Mouse (Mus musculus): ENCODE results near the gene Lpp.

Gene Lpp

DNA sequence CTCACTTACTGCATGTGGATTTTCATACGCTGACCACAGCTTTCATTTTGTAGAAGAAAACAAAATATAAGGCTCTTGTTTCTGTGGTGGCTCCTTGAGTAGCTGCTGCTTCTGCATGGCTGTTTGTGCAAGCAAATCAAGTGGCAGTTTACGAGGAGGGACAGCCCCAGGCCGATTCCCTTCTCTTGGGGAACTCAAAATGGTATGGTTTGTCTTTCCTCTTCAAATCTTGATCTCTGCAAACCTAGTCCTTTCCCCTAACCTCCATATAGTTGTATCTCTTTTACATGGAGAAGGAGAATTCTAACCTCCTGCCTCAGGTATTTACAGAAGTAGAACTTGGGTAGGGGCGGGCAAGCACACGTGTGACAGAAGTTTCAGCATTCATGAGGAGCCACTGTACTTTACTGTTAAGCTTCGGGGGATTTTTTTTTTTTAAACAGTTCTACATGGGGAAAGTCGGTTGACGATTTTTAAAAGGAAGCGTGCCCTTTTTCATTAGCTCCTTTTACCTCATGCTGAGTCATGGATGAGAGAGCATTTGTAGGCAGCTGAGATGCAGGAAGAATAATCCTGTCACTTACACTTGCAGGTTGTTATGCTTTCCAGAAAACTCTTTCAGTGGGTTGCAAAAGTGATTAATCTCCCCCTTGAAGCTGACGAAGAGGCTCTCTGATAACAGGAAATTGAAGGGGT is 344.2 kb downstream of the Lpp start:
- DNase-seq: no peak

DNA sequence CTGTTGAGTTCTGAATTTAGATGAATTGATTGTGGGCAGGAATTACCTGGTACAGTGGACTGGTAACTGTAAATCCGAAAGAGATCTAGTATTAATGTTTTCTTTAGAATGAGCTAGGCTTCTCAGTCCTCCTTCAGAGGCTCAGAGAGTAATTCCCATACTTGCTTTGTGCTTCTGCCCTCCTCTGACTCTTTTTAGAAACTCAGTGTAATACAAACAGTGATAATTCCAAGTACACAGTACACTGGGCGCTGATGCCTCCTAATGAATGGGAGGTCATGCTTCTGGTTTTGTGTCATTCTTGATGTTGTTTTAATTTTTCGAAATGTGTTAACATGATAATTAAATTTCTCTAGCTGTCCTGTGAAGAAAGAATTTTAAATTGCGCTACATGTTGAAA is 347.4 kb downstream of the Lpp start:
- no peak for DNase-seq

GRCm38 (mm10) chr16:24749816-24750215 is 356.5 kb downstream of the Lpp start:
- no peak for DNase-seq

DNA sequence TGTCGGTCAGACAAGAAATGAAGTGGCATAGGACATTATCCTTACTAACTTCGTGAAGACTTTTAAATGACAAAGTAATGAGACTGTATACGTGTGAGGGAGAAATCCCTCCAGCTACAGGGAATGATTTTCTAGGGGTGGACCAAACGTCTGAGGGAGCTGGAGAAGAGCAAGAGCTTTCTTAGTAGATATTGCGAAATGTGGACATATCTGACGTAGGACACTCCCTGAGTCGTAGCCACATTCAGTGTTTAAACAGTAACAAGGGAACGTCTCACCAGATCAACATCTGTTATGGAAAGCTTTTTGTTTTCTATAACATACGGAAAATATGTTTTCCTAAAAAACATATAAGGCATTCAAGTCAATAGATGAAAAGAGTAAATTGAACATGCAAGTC is 362.8 kb downstream of the Lpp start:
- DNase-seq: no peak

DNA sequence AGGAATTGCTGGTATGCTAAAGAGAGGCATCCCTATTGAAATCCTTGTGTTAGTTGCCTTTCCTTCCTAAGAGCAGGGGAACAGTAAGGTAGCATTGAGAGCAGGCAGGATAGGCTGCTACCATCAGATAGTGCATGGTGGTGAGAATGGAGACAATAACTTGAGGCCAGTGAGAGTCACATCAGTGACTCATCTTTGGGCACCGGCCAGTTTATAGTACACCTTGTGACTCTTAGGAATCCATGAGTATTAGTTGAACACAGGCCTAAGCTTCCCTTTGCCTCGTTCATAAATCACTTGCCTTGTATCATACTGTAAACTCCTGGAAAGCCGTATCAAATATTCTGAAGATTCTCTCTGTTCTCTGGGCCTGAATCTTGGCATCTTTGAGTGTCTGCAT is 372.7 kb downstream of the Lpp start:
- DNase-seq: no peak

- DNase-seq: no peak
Measured at GRCm38 (mm10) chr16:24766596-24766995, 373.3 kb downstream of the Lpp start.

DNA sequence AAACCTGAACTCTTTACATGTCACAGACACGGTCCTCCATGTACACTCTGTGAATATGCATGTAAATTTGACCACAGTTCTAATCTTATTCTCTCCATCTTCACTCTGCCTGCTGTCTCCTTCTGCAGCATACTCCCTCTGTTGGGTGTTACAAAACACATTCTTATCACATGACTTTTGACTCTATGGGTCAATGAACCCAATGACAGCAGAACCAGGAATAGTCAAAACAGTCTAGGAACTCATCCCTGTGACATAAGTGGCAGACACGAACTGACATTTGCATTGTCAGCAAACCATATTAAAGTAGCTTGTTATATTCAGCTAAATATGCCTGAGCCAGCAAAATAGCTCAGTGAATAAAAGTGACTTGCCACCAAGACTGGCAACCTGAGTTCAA is 383.7 kb downstream of the Lpp start:
- DNase-seq: no peak

GRCm38 (mm10) chr16:24778432-24779274 is 385.3 kb downstream of the Lpp start:
- peak; percentile 26 to 32 for DNase-seq

- no peak for DNase-seq
Measured at GRCm38 (mm10) chr16:24780545-24780944, 387.2 kb downstream of the Lpp start.

DNA sequence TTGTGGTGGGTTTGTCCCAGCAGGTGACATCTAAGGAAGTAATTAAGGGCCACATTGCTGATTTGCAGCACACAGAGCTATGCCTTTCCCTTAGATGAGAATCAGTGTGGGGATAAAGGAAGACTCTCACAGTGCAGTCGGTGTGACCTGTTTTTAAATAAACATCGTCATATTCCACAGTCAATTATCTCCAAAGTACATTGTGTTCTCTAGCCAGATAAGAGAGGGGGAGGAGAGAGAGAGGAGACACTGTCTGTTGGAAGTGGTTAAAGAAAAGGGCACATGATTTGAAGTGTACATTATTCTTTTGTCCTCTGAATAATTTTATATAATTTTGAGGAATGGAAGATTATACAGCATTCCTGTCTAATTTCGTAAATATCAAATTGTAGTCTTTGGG is 388.6 kb downstream of the Lpp start:
- no peak for DNase-seq

DNA sequence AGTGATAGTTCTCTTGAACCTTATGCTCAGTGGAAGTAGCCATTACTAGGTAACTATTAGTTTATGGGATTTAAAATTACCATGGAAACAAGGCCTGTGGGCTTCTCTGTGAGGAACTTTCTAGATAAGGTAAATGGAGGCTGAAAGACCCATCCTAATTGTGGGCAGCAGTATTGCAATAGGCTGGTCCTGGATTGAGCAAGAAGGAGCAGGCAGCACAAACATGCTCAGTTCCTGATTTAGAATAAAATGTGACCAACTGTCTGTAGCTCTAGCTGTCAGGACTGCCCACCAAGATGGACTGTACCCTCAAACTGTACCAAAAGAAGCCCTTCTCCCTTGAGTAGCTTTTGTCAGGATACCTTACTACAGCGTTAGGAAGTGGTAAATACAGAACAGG is 392.3 kb downstream of the Lpp start:
- DNase-seq: no peak

GRCm38 (mm10) chr16:24788973-24789372 is 395.7 kb downstream of the Lpp start:
- no peak for DNase-seq

DNA sequence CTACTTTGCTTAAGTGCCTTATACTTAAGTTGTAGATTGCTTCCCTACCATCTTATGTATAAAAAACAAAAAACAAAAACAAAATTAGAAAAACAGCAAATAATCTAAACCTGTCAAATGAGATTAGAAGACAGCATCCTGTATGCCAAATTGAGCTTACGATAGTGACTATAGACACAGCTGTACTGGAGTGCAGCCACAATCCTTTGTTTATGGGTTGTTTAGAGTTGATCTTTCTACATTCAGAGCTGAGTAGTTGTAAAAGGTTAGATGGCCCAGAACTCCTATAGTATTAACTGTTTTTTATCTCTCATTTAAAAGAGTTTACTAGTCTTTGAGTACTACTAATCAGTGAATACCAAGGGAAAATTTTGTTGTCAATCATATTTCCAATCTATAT is 398.1 kb downstream of the Lpp start:
- no peak for DNase-seq

- DNase-seq: no peak
Measured at GRCm38 (mm10) chr16:24791984-24792383, 398.7 kb downstream of the Lpp start.

DNA sequence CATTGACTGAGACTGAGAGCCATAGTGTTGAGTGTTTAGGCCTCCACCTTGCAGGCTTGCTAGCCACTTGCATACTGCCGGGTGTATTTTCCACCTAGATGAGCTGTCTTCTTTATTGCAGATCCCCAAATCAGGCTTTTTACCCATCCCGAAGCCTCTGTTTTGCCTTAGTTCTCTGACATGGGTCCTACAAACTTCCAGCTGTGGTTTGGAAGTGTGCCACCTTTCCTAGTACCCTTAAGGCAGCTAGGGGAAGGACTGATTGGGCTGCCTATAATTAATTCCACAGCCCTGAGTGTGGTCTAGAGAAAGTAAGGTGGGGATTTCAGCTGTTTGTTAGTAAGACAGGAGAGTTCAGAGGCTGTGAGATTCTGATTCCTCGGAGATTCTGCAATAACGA is 399.5 kb downstream of the Lpp start:
- no peak for DNase-seq

GRCm38 (mm10) chr16:24794665-24795064 is 401.4 kb downstream of the Lpp start:
- no peak for DNase-seq

GRCm38 (mm10) chr16:24801355-24801754 is 408.0 kb downstream of the Lpp start:
- no peak for DNase-seq

- no peak for DNase-seq
Measured at GRCm38 (mm10) chr16:24801780-24802179, 408.5 kb downstream of the Lpp start.

DNA sequence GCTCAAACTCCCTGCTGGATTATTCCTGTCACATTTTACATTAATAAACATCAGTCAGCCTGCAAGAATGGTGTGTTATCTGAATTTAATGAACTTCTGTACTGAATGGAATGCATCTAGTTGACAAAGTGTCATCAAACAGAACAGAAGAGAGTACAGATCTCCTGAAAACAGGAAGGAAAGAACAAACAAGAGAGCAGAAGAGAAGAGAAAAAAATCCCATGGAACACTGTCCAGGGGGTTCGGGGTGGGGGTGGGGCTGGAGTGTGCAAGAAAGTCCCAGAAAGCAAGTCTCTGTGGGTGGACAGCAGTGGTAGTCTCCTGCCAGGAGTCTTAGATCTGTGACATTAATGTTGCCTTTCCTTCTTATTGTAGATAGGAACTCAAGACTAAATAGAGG is 412.8 kb downstream of the Lpp start:
- DNase-seq: no peak

DNA sequence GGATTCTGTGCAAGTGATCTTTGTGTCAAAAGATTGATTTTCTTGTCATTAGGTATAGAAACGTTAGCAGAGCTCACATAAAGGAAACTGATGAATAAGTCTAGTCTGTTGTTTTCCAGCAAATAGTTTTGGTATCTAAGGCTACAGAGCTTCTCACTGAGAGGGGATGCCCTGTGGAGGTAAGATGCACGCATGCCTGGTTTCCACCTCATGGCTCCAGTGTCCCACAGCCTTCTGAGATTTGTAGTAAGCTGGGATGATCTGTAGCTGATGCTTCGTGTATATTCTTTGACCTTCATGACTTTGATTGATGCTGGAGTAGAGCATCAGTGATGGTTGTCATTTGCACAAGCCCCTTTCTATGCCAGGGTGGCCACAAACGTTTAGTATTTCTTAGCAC is 414.3 kb downstream of the Lpp start:
- no peak for DNase-seq

DNA sequence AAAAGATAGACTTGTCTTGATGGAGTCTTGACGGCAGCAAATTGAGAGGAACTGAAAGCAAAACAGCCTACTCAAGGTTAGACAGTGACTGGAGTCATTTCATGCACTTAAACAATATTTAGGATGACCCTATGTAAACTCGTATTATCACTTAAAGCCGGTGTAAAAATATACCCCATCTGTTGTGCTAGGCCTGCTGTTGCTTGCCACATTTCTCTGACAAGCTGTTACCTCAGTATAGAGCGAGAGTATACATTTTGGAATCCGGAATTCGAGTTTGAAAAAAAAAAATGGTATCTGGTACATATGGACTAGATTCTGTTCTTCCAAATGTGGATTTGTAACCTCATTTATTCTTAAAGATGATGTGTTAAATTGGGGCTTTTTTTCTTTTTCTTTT is 416.5 kb downstream of the Lpp start:
- no peak for DNase-seq

- no peak for DNase-seq
Measured at GRCm38 (mm10) chr16:24816621-24817020, 423.3 kb downstream of the Lpp start.

GRCm38 (mm10) chr16:24817381-24817780 is 424.1 kb downstream of the Lpp start:
- DNase-seq: no peak

DNA sequence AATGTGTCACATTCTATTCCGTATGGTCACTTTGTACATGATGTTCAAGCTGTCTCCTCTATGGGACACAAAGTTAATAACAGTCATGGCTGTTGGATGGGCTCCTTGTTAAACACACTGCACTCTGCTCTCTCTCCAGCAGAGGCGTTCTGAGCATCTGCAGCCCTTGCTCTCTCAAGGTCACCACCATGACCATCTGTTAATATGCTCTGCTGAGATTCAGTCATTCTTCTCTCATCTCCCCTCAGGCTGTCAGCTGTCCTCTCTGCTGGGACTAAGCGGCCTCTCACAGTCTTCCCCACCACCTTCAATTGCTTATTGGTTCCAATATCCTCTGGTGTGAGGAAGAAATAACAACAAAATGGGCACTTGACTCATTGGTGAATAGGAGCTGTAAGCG is 425.8 kb downstream of the Lpp start:
- DNase-seq: peak; percentile 66 to 67

Data from cerebellum, postnatal 10 days (tissue).